Mouse (Mus musculus): ENCODE measurements at regions not wholly inside any gene's neighbourhood (a gene's known extent, or its start where the extent isn't known, plus 50 kb on each side); places are given as distances from the start of the nearest gene placed in this dataset.
"Not testable (repeated sequence)": the region's sequence is repeated elsewhere in the genome, so short reads cannot be mapped to it uniquely, and the experiment has no call there.

- DNase-seq (ENCODE audit: low spot score) (no peak), ATAC-seq (no peak)
- no peak overlapping the region for H3K4me2 ChIP-seq (replicated peaks; ENCODE audit: low read depth, low read length)
- H3K27ac ChIP-seq (ENCODE audit: low read length) = no peak overlapping the region
- H3K9me3 ChIP-seq (ENCODE audit: low read length) = no peaks in the 10 kb centered on the region
- no peak overlapping the region for H3K9ac ChIP-seq (replicated peaks; ENCODE audit: low read depth)
- no peak for TF ChIP-seq EP300 (IDR thresholded peaks at IDR 0.05)
- TF ChIP-seq CTCF (IDR thresholded peaks at IDR 0.05) = no peak
- no peaks in the 10 kb centered on the region for H3K4me1 ChIP-seq (ENCODE audit: insufficient read depth, low read depth, low read length)
- H3K27me3 ChIP-seq (replicated peaks; ENCODE audit: insufficient read depth, low read length) = no peaks in the 10 kb centered on the region
- H3K36me3 ChIP-seq (ENCODE audit: insufficient read depth, low read length) = no peaks in the 10 kb centered on the region
- no peak overlapping the region for H3K4me3 ChIP-seq (ENCODE audit: low read depth, low read length)
- WGBS = 54% methylated on average over 3 of the region's 3 CpGs
Measured at GRCm38 (mm10) chr12:97156499-97157110, 1102.7 kb downstream of the Galc start.

GRCm38 (mm10) chr12:97142720-97143119 lies 1116.5 kb downstream of the Galc start:
- no peak overlapping the region for H3K4me3 ChIP-seq (ENCODE audit: low read depth, low read length)
- TF ChIP-seq EP300 (IDR thresholded peaks at IDR 0.05) (no peak), CTCF (IDR thresholded peaks at IDR 0.05) (no peak)
- H3K4me2 ChIP-seq (replicated peaks; ENCODE audit: low read depth, low read length) = no peak overlapping the region
- H3K27me3 ChIP-seq (replicated peaks; ENCODE audit: insufficient read depth, low read length) = no peaks in the 10 kb centered on the region
- H3K9me3 ChIP-seq (ENCODE audit: low read length) = no peaks in the 10 kb centered on the region
- ATAC-seq (no peak), DNase-seq (ENCODE audit: low spot score) (no peak)
- WGBS = 62% methylated on average over 3 of the region's 3 CpGs
- H3K9ac ChIP-seq (replicated peaks; ENCODE audit: low read depth) = no peak overlapping the region
- H3K36me3 ChIP-seq (ENCODE audit: insufficient read depth, low read length) = no peaks in the 10 kb centered on the region
- no peak overlapping the region for H3K27ac ChIP-seq (ENCODE audit: low read length)
- no peaks in the 10 kb centered on the region for H3K4me1 ChIP-seq (ENCODE audit: insufficient read depth, low read depth, low read length)

GRCm38 (mm10) chr12:97137924-97138323 lies 1121.3 kb downstream of the Galc start:
- no peak for TF ChIP-seq CTCF (IDR thresholded peaks at IDR 0.05)
- no peak for TF ChIP-seq EP300 (IDR thresholded peaks at IDR 0.05)
- Histone ChIP-seq H3K9me3 (ENCODE audit: low read length) (no peaks in the 10 kb centered on the region), H3K27ac (ENCODE audit: low read length) (no peak overlapping the region), H3K4me2 (replicated peaks; ENCODE audit: low read depth, low read length) (no peak overlapping the region), H3K9ac (replicated peaks; ENCODE audit: low read depth) (no peak overlapping the region), H3K27me3 (replicated peaks; ENCODE audit: insufficient read depth, low read length) (no peaks in the 10 kb centered on the region), H3K4me1 (ENCODE audit: insufficient read depth, low read depth, low read length) (no peaks in the 10 kb centered on the region), H3K4me3 (ENCODE audit: low read depth, low read length) (no peak overlapping the region), H3K36me3 (ENCODE audit: insufficient read depth, low read length) (no peaks in the 10 kb centered on the region)
- WGBS = 64% methylated on average over 7 of the region's 7 CpGs
- ATAC-seq = no peak
- DNase-seq (ENCODE audit: low spot score) = no peak

GRCm38 (mm10) chr12:97130276-97130675 lies 1129.0 kb downstream of the Galc start:
- H3K27ac ChIP-seq (ENCODE audit: low read length) = no peak overlapping the region
- no peak overlapping the region for H3K9ac ChIP-seq (replicated peaks; ENCODE audit: low read depth)
- TF ChIP-seq CTCF (IDR thresholded peaks at IDR 0.05) (peak; percentile 43), EP300 (IDR thresholded peaks at IDR 0.05) (no peak)
- H3K4me3 ChIP-seq (ENCODE audit: low read depth, low read length) = no peak overlapping the region
- H3K36me3 ChIP-seq (ENCODE audit: insufficient read depth, low read length) = no peaks in the 10 kb centered on the region
- no peaks in the 10 kb centered on the region for H3K9me3 ChIP-seq (ENCODE audit: low read length)
- no peaks in the 10 kb centered on the region for H3K27me3 ChIP-seq (replicated peaks; ENCODE audit: insufficient read depth, low read length)
- no peak overlapping the region for H3K4me2 ChIP-seq (replicated peaks; ENCODE audit: low read depth, low read length)
- ATAC-seq (no peak), DNase-seq (ENCODE audit: low spot score) (peak; percentile 36)
- H3K4me1 ChIP-seq (ENCODE audit: insufficient read depth, low read depth, low read length) = no peaks in the 10 kb centered on the region

DNA sequence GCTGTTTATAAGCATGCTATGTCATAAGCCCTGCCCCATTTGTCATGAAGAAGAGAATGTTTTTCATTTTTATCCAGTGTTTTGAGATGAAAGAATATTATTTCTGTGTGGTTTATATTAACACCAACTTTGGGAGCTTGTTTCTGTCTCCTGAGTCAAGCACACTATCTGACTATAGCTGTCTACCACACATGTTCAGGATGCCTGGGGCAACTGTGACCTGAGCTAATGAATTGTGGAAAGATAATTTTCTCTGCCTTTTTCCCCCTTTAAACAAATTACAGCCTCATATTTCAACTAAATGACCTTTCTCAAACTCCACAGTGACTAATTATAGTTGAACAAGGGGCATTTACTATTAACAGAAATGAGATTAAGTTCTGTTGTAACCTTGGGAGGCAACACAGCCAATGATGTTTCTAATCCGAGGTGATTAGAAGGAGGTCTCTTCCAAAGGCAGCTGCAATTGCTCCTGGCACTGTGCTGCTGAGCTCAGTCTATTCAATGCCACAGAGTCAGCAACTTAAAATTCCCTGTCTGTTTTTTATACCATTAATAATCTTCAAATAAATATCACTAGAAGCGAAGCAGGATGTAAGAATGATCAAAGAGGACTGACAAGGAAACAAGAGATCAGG lies 1168.6 kb downstream of the Galc start:
- 47% methylated on average over 2 of the region's 2 CpGs for WGBS
- DNase-seq (ENCODE audit: low spot score) (no peak), ATAC-seq (no peak)
- Histone ChIP-seq H3K9ac (replicated peaks; ENCODE audit: low read depth) (no peak overlapping the region), H3K27me3 (replicated peaks; ENCODE audit: insufficient read depth, low read length) (no peaks in the 10 kb centered on the region), H3K27ac (ENCODE audit: low read length) (no peak overlapping the region), H3K4me1 (ENCODE audit: insufficient read depth, low read depth, low read length) (no peaks in the 10 kb centered on the region), H3K9me3 (ENCODE audit: low read length) (no peaks in the 10 kb centered on the region), H3K36me3 (ENCODE audit: insufficient read depth, low read length) (no peaks in the 10 kb centered on the region), H3K4me3 (ENCODE audit: low read depth, low read length) (no peak overlapping the region), H3K4me2 (replicated peaks; ENCODE audit: low read depth, low read length) (no peak overlapping the region)
- no peak for TF ChIP-seq EP300 (IDR thresholded peaks at IDR 0.05)
- no peak for TF ChIP-seq CTCF (IDR thresholded peaks at IDR 0.05)

- not testable (repeated sequence) for H3K36me3 ChIP-seq (ENCODE audit: insufficient read depth, low read length); H3K4me3 ChIP-seq (ENCODE audit: low read depth, low read length); H3K27me3 ChIP-seq (replicated peaks; ENCODE audit: insufficient read depth, low read length); H3K9me3 ChIP-seq (ENCODE audit: low read length); H3K4me1 ChIP-seq (ENCODE audit: insufficient read depth, low read depth, low read length); H3K27ac ChIP-seq (ENCODE audit: low read length); DNase-seq (ENCODE audit: low spot score); H3K9ac ChIP-seq (replicated peaks; ENCODE audit: low read depth); H3K4me2 ChIP-seq (replicated peaks; ENCODE audit: low read depth, low read length)
- 85% methylated on average over 9 of the region's 13 CpGs for WGBS
- peak; percentile 100 for ATAC-seq
Measured at GRCm38 (mm10) chr12:97061352-97061895, 1197.8 kb downstream of the Galc start.

Measured in lung, postnatal 0 days (tissue).